Mouse (Mus musculus) thymus, postnatal 0 days (tissue): ENCODE results near the gene Ppp1r11. TPM values are rescaled to one million over a fixed set of nuclear protein-coding genes. Genes with fewer than 3 reads are reported as not detected.
"Not testable (repeated sequence)": the region's sequence is repeated elsewhere in the genome, so short reads cannot be mapped to it uniquely, and the experiment has no call there.

Source experiments
- DNase-seq: peaks from one replicate; pipeline ENCODE4 v3.0.0-alpha.2; 2015; ENCODE audit warnings: low spot score
- polyA plus RNA-seq: library from polyadenylated mRNA; unstranded; fragments of >200 nt; fragmentation: Nextera tagmentation; extraction: Ambion mirVana; gene quantifications from 2 replicates; pipeline ENCODE4 v1.2.1, GENCODE M21; 2015

Gene Ppp1r11
- polyA plus RNA-seq: 145 and 162 TPM in 2 replicates

GRCm38 (mm10) chr17:36950981-36951947 lies at the start of gene Ppp1r11:
TSS of gene Ppp1r11 (minus strand) at chr17:36951741.
- DNase-seq: peak; percentile 98

DNA sequence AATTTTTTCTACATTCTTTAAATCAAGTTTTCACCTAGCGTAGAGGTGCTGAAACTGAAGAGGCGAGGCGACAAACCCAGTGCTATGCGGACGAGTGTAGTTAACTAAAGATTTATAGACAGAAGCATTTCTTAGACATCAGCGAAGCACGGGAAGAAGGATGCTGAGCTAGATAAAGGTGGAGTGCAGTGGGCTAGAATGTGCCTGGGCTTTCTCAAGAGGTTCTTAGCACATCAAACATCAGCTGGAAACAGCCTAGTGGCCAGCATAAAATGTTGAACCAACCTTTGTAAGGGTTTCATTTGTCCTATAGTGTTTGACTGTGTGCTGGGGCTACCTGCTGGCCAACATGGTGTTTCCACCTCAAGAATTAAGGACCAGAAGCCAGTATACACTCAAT lies 49.3 kb upstream of the Ppp1r11 start, which contains the start of gene Zfp57:
Zfp57 (plus strand) TSS at position 301 of the 400 bp plus-strand sequence.
- no peak for DNase-seq

GRCm38 (mm10) chr17:36998477-36998876 lies 46.9 kb upstream of the Ppp1r11 start:
- DNase-seq: no peak

- peak; percentile 68 for DNase-seq
Observed at GRCm38 (mm10) chr17:36997033-36997735, 45.6 kb upstream of the Ppp1r11 start.

- no peak for DNase-seq
Observed at GRCm38 (mm10) chr17:36995448-36995847, 43.9 kb upstream of the Ppp1r11 start.

GRCm38 (mm10) chr17:36994528-36994927 lies 43.0 kb upstream of the Ppp1r11 start:
- DNase-seq: no peak

GRCm38 (mm10) chr17:36993770-36994325 lies 42.3 kb upstream of the Ppp1r11 start:
- no peak for DNase-seq

DNA sequence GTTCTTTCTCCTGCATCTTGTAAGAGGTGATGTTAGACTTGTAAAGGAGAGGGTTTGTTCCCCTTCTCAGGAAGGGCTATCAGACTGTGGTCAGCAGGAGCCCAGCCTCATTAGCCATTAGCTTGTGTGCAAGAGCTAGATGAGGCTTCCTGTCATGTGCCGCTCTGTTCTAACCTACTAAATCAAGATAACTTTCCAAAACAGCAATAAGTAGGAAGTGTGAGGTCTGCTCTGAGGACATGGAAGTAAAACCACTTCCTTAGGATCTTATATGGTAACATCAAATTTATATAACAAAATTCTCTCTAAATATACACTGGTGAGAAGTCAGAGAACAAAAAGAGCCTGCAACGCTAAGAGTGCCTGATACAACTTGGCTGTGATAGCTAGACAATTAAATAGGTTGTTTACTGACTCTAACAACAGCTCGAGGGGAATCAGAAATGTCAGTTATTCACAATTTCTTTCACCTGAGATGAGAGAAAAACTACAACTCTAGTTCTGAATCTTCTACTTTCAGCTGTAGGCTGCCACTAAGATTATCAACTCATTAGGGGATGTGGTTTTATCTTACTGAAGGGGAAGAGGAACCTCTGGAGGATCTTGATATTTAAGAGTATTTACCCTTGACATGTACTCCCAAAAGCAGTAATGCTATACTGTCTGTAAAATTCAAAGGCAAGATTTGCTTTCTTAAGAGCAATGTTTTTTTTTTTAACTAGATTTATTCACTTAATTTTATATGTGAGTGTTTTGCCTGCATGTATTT lies 41.0 kb upstream of the Ppp1r11 start:
- DNase-seq: no peak

- DNase-seq: not testable (repeated sequence)
Observed at GRCm38 (mm10) chr17:36990630-36991029, 39.1 kb upstream of the Ppp1r11 start.

DNA sequence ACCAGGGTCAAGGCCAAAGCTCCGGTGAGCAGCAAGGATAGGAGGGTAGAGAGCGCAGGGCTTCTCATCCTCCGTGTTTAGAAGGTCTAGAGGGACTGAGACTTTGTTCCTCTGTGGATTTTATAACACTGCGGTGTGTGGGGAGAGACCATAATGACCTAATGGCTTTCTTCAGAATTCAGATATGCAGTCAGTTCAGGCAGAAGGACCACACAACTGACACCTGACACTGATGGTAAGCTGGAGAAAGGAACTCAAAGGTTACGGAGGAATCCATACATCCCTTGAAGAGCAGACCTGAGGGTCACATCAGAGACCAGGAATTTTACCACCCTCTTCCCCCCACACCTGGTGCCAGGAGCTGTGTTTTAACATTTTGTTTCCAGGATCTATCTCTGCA lies 37.9 kb upstream of the Ppp1r11 start, which contains the start of gene H2-M5:
H2-M5 (minus strand) TSS at position 101 of the 400 bp plus-strand sequence.
- no peak for DNase-seq

- DNase-seq: no peak
Observed at GRCm38 (mm10) chr17:36988475-36988874, 36.9 kb upstream of the Ppp1r11 start.

DNA sequence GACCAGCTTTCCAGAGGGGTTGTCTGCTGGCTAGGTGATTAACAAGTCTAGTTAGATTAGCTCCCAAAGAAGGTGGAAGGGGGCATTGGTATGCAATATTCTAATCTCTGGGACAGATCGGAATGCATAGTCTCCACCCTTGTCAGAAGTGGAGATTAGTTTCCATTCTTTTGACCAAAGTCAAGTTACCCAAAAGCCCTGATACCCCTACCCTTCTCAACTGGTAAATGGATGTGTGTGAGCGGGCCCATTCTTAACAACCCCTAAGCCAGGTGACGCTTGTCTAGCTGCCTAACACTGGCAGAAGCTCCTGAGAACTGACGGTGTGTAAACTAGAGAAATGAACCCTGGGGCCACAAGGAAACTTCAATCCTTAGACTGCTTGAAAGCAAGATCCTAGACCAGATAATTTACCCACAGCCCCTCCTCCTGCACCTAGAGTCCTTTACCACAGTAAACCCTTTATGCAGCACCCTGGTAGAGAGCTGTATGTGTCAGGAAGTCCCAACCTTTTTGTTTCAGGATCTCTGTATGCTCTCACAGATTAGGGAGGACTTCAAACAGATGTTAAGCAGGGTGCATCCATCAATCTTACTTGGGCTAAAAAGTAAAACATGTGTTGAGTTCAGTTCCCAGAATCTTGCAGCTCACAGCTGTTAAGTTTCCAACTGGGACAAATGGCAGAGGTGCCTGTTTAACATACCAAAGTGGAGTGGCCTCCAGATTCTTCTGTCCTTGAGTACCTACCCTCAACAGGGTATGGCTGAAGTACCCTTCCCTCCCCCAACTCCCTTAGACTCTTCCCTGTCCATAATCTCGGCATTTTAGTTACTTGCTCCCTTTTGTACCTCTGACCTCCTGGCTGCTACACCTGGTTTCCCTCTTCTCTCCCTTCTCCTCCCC lies 31.0 kb upstream of the Ppp1r11 start:
- DNase-seq: peak; percentile 39

DNA sequence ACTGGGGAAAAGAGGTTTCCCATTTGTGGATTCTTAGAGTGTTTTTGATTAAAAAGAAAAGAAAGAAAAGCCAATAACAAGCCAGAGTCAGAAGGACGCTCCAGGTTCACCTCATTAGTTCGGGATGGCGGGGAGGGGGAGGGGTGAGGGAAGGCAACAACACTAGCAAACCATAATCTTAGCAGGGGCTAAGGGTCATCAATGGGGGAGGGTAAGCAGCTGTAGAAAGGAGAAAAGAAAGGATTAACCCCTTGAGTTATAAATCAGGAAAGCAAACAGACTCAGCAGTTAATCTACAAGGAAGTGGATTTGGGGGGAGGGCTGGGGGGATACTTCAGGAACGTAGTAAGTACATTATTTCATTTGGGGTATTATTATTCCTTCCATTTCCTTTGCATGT lies 30.3 kb upstream of the Ppp1r11 start:
- DNase-seq: no peak

DNA sequence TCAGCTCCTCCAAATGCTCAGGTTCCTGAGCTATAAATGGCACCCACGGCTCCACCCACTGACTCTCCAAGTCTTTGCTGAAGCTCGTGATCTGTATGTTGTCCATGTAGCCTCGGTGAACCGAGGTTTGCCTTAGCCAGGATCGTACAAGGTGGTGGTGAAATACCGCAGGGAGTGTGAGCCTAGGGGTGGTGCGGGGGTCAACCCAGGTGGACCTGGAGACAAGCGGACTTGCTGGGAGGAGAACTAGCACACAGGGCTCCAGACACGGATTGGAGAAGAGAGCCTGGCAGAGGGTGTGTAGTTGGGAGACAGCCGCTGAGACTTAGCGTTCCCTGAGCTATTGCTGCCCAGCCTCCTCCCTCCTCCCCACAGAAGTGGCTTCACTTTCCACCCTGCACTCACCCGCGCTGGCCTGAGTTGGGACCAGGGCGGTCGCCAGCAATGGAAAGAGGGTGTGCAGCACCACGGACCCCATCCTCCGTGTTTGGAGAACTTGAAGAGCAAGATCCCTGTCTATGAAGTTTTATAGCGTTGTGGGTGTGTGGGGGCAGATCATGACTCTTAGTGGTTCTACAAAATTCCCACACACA lies 29.8 kb upstream of the Ppp1r11 start, which contains the start of gene 2410137M14Rik:
2410137M14Rik (minus strand) TSS at position 17 of the 593 bp plus-strand sequence.
- DNase-seq: no peak

DNA sequence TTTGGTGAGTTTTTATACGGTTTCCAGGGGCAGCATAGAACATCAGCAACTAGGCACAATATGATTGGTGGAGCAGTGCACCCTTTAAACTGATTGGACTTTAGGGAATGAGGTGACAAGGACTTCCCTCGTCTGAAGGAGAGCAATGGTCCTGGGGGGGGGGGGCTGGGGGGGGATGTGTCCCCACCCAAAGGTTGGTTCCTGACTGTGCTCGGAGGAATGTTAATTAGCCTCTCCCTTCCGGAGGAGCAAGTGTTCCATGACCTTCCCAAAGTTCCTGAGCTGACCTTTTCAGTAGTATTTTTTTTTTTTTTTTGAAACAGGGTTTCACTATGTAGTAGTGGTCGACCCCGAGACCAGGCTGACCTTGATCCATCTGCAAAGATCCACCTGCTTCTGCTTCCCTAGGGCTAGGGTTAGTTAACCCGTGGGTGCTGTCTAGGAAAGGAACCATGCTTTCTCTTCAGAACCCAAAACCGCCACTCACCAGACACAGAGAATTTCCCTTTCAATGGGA lies 21.8 kb upstream of the Ppp1r11 start:
- no peak for DNase-seq

DNA sequence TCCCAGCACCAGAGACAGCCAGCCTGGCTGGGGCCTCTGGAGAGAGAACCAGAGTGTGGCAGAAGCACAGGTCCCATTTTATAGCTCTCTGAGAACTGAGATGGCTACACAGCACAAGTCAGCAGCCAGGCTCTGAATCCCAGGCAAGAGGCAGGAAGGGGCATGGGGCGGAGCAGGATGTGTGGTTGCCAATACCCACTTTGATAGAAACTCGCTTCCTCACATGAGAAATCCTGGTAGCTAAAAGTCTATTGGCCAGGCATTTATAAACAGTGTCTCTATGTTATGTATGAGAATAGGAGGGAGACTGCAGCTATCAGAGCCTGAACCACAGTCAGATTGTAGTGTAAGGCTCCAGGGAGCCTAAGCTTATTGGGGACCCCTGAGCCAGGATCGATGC lies 21.2 kb upstream of the Ppp1r11 start:
- peak; percentile 36 for DNase-seq

- DNase-seq: peak; percentile 21
Observed at GRCm38 (mm10) chr17:36971172-36971850, 19.8 kb upstream of the Ppp1r11 start.

DNA sequence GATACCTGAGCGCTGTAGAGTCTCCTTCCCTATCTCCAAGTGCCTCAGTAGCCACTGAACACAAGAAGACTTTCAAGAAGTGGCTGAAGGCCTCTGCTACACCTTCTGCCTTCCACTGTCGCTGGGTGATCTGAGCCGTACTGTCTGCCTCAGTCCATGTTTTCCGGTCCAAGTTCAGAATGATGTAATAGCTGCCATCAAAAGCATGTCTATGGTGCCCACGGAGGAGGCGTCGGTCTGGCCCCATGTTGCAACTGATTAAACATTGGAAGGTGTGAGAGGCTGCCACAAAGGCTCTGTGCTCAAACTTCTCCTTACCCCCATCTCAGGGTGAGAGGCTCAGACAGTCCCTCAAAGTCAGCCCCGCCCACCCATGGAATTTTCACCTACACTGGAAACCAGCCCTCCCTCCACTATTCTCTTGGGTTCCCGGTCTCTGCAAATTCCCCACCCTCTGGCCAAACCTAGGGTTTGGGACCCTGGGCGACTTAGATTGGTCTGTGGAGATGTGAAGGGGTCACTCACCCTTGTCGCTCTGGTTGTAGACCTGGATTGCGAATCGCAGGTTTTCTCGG lies 18.9 kb upstream of the Ppp1r11 start:
- no peak for DNase-seq
